In genomic region chr2:170601917-170602316, GRCm38 (mm10) we compare ENCODE assay signal across 25 mouse cellular contexts. TPM values are rescaled to one million over a fixed set of nuclear protein-coding genes. Genes with fewer than 3 reads are reported as not detected.
"Had no signal": no experiment of that assay in that cellular context is flagged by ENCODE, and none has a peak within 500 bp of the region (broad histone marks: within the 10 kb centered on the region; RNA-seq: fewer than 3 reads in every experiment).

Gene 4930470P17Rik (minus strand): TSS chr2:170602017.

- H3K9me3 ChIP-seq: lung, embryonic 15.5 days; midbrain, embryonic 13.5 days; midbrain, embryonic 15.5 days had no signal

- H3K9ac ChIP-seq: liver, postnatal 0 days; lung, embryonic 15.5 days; midbrain, embryonic 13.5 days; midbrain, embryonic 15.5 days; neural tube, embryonic 12.5 days had no signal

- DNase-seq: liver, postnatal 0 days; lung, adult 2 months; lung, postnatal 14 days; lung, postnatal 36 days; right cerebral cortex, postnatal 14 days; thymus, adult 18-20 months; thymus, postnatal 14 days; thymus, postnatal 36 days had no signal

- H3K4me3 ChIP-seq: lung, embryonic 15.5 days; midbrain, embryonic 13.5 days; midbrain, embryonic 15.5 days; neural tube, embryonic 12.5 days had no signal

- H3K4me1 ChIP-seq: lung, embryonic 15.5 days; megakaryocyte, embryonic 14.5 days; midbrain, embryonic 13.5 days; midbrain, embryonic 15.5 days; neural tube, embryonic 12.5 days had no signal

- H3K27ac ChIP-seq: lung, embryonic 15.5 days; macrophage; midbrain, embryonic 13.5 days; midbrain, embryonic 15.5 days; neural tube, embryonic 12.5 days had no signal

- H3K27me3 ChIP-seq: lung, embryonic 15.5 days; megakaryocyte, embryonic 14.5 days; midbrain, embryonic 13.5 days; midbrain, embryonic 15.5 days; neural tube, embryonic 12.5 days had no signal

- H3K36me3 ChIP-seq: lung, embryonic 15.5 days; midbrain, embryonic 13.5 days; midbrain, embryonic 15.5 days; neural tube, embryonic 12.5 days had no signal

RNA-seq across cellular contexts. Expression of gene 4930470P17Rik, which starts in this region (rescaled TPM):
- total RNA-seq: megakaryocyte progenitor cell, adult 5-6 weeks; midbrain, postnatal 0 days; monocyte, adult 5-6 weeks; neutrophil, adult 5-6 weeks had no signal
- polyA plus RNA-seq: liver, postnatal 0 days; lung, adult 2 months; lung, embryonic 15.5 days; lung, postnatal 0 days; macrophage; midbrain, embryonic 11.5 days; midbrain, embryonic 13.5 days; midbrain, embryonic 15.5 days; midbrain, postnatal 0 days; neural tube, embryonic 12.5 days; neural tube, embryonic 14.5 days; spleen, adult 2 months; stomach, embryonic 14.5 days; stomach, embryonic 16.5 days; thymus, postnatal 0 days had no signal
